Mouse (Mus musculus) CH12.LX (cell line): ENCODE results near the gene Nol10. TPM values are rescaled to one million over a fixed set of nuclear protein-coding genes. Genes with fewer than 3 reads are reported as not detected.

Source experiments
- DNase-seq: peaks from one replicate; pipeline ENCODE4 v3.0.0-alpha.2; 2013; ENCODE audit errors: extremely low read depth
- H3K27ac ChIP-seq: 2 replicates; pipeline ENCODE4 v1.5.1; 2012; ENCODE audit warnings: low read depth, mild to moderate bottlenecking, control low read depth, moderate library complexity; ENCODE audit not compliant: insufficient read depth
- H3K27me3 ChIP-seq: replicated peaks from 2 replicates; pipeline ENCODE3; 2012; ENCODE audit warnings: inconsistent platforms
- H3K36me3 ChIP-seq, 2 experiments: replicated peaks in 1 of 2; 2 replicates each; pipeline versions ENCODE3 to v1.6.1; 2012; ENCODE audit warnings: inconsistent platforms in 1 of 2, low read length in 1 of 2, mild to moderate bottlenecking in 1 of 2, mixed read lengths in 1 of 2, moderate library complexity in 1 of 2; ENCODE audit not compliant: control insufficient read depth in 1 of 2, insufficient read depth in 1 of 2
- H3K4me1 ChIP-seq, 2 experiments: 2 replicates each; pipeline ENCODE4 v1.6.1; 2012; ENCODE audit warnings: inconsistent platforms in 1 of 2, moderate library complexity in 1 of 2; ENCODE audit not compliant: insufficient read depth in 2 of 2, control insufficient read depth in 1 of 2
- H3K4me2 ChIP-seq: 2 replicates; pipeline ENCODE4 v1.6.1; 2012; ENCODE audit warnings: low read depth, mild to moderate bottlenecking, control low read depth; ENCODE audit not compliant: poor library complexity, insufficient read depth, severe bottlenecking
- H3K4me3 ChIP-seq, 3 experiments: fragments of 150-350 bp in 1 of 3; sonication (generic) in 1 of 3; replicated peaks in 1 of 3; 2 replicates each; pipeline versions ENCODE3 to v1.5.1; 2011 to 2012; ENCODE audit warnings: low read depth in 2 of 3, low read length in 2 of 3, mild to moderate bottlenecking in 2 of 3, moderate library complexity in 2 of 3, control low read depth in 1 of 3, improper control_type of control experiment in 1 of 3, inconsistent platforms in 1 of 3, mixed read lengths in 1 of 3; ENCODE audit not compliant: poor library complexity in 1 of 3
- H3K79me2 ChIP-seq: replicated peaks from 2 replicates; pipeline ENCODE4 v1.6.1; 2012; ENCODE audit warnings: mild to moderate bottlenecking, moderate library complexity; ENCODE audit not compliant: control insufficient read depth, poor library complexity, insufficient read depth, severe bottlenecking; ENCODE audit errors: extremely low read depth
- H3K9ac ChIP-seq: 2 replicates; pipeline ENCODE4 v1.6.1; 2012; ENCODE audit warnings: low read depth, mild to moderate bottlenecking, control low read depth, moderate library complexity; ENCODE audit not compliant: insufficient read depth
- H3K9me3 ChIP-seq: replicated peaks from 2 replicates; pipeline ENCODE3; 2012; ENCODE audit warnings: low read length, inconsistent platforms, mixed read lengths
- BHLHE40 ChIP-seq: IDR thresholded peaks from 2 replicates; pipeline ENCODE4 v1.6.1; 2011; ENCODE audit warnings: mild to moderate bottlenecking, low read depth, low read length, improper control_type of control experiment
- CHD2 ChIP-seq: IDR thresholded peaks from 2 replicates; pipeline ENCODE4 v1.6.1; 2011; ENCODE audit warnings: low read length, improper control_type of control experiment
- ELF1 ChIP-seq: IDR thresholded peaks from 2 replicates; pipeline ENCODE4 v1.6.1; 2014; ENCODE audit warnings: low read depth, mild to moderate bottlenecking, inconsistent platforms, low read length, improper control_type of control experiment
- GABPA ChIP-seq: IDR thresholded peaks from 2 replicates; pipeline ENCODE4 v1.6.1; 2012; ENCODE audit warnings: low read depth, low read length, improper control_type of control experiment, inconsistent platforms; ENCODE audit not compliant: insufficient replicate concordance
- HCFC1 ChIP-seq: IDR thresholded peaks from 2 replicates; pipeline ENCODE4 v1.6.1; 2012; ENCODE audit warnings: low read depth, mild to moderate bottlenecking, inconsistent platforms, low read length, improper control_type of control experiment
- IRF4 ChIP-seq: IDR thresholded peaks from 2 replicates; pipeline ENCODE4 v1.6.1; 2014; ENCODE audit warnings: low read depth, mild to moderate bottlenecking, inconsistent platforms, low read length, improper control_type of control experiment
- JUN ChIP-seq: IDR thresholded peaks from 2 replicates; pipeline ENCODE4 v1.6.1; 2011; ENCODE audit warnings: low read depth, mild to moderate bottlenecking, low read length, improper control_type of control experiment, moderate library complexity; ENCODE audit not compliant: insufficient read depth
- JUND ChIP-seq: conservative IDR thresholded peaks from 2 replicates; pipeline ENCODE4 v1.6.1; 2011; ENCODE audit warnings: low read depth, low read length, improper control_type of control experiment
- KAT2A ChIP-seq: IDR thresholded peaks from 2 replicates; pipeline ENCODE4 v1.6.1; 2012; ENCODE audit warnings: low read length, improper control_type of control experiment, inconsistent platforms; ENCODE audit not compliant: insufficient replicate concordance
- MAFK ChIP-seq: IDR thresholded peaks from 2 replicates; pipeline ENCODE4 v1.6.1; 2011; ENCODE audit warnings: low read length, improper control_type of control experiment; ENCODE audit not compliant: insufficient replicate concordance
- MEF2A ChIP-seq: IDR thresholded peaks from 2 replicates; pipeline ENCODE4 v1.6.1; 2014; ENCODE audit warnings: low read depth, mild to moderate bottlenecking, inconsistent platforms, low read length, improper control_type of control experiment, borderline replicate concordance
- MXI1 ChIP-seq: IDR thresholded peaks from 2 replicates; pipeline ENCODE4 v1.6.1; 2011; ENCODE audit warnings: mild to moderate bottlenecking, low read depth, low read length, improper control_type of control experiment
- MYC ChIP-seq: IDR thresholded peaks from 2 replicates; pipeline ENCODE4 v1.6.1; 2011; ENCODE audit warnings: low read depth, mild to moderate bottlenecking, improper control_type of control experiment, low read length
- NELFE ChIP-seq: IDR thresholded peaks from 2 replicates; pipeline ENCODE4 v1.6.1; 2011; ENCODE audit warnings: low read depth, low read length, improper control_type of control experiment
- NRF1 ChIP-seq: IDR thresholded peaks from 2 replicates; pipeline ENCODE4 v1.6.1; 2014; ENCODE audit warnings: low read depth, mild to moderate bottlenecking, inconsistent platforms, low read length, improper control_type of control experiment, moderate library complexity
- PAX5 ChIP-seq: IDR thresholded peaks from 2 replicates; pipeline ENCODE4 v1.6.1; 2012; ENCODE audit warnings: low read length, inconsistent platforms, mixed read lengths
- RAD21 ChIP-seq: IDR thresholded peaks from 2 replicates; pipeline ENCODE4 v1.6.1; 2011; ENCODE audit warnings: low read depth, mild to moderate bottlenecking, low read length, improper control_type of control experiment, moderate library complexity
- RCOR1 ChIP-seq: conservative IDR thresholded peaks from 2 replicates; pipeline ENCODE4 v1.6.1; 2012; ENCODE audit warnings: low read depth, mild to moderate bottlenecking, inconsistent platforms, low read length, improper control_type of control experiment
- SIN3A ChIP-seq: IDR thresholded peaks from 2 replicates; pipeline ENCODE4 v1.6.1; 2012; ENCODE audit warnings: low read length, improper control_type of control experiment, inconsistent platforms
- SMC3 ChIP-seq: IDR thresholded peaks from 2 replicates; pipeline ENCODE4 v1.6.1; 2011; ENCODE audit warnings: low read depth, low read length, improper control_type of control experiment
- TBP ChIP-seq: conservative IDR thresholded peaks from 2 replicates; pipeline ENCODE4 v1.6.1; 2011; ENCODE audit warnings: low read depth, low read length, improper control_type of control experiment
- TCF12 ChIP-seq: IDR thresholded peaks from 2 replicates; pipeline ENCODE4 v1.6.1; 2014; ENCODE audit warnings: low read depth, mild to moderate bottlenecking, inconsistent platforms, low read length, improper control_type of control experiment
- ZKSCAN1 ChIP-seq: IDR thresholded peaks from 2 replicates; pipeline ENCODE4 v1.6.1; 2012; ENCODE audit warnings: low read depth, inconsistent platforms, low read length, improper control_type of control experiment, borderline replicate concordance
- ZMIZ1 ChIP-seq: IDR thresholded peaks from 2 replicates; pipeline ENCODE4 v1.6.1; 2012; ENCODE audit warnings: low read depth, mild to moderate bottlenecking, inconsistent platforms, low read length, improper control_type of control experiment
- ZNF384 ChIP-seq: IDR thresholded peaks from 2 replicates; pipeline ENCODE4 v1.6.1; 2012; ENCODE audit warnings: low read depth, low read length, improper control_type of control experiment, inconsistent platforms
- dilution Hi-C: fragments of 300-500 bp; cut with MboI; formaldehyde crosslinking; loops from 2 replicates; pipeline ENCODE4 v1.14.3; 2020; ENCODE audit warnings: low sequenced_read_pairs; ENCODE audit not compliant: extremely low pct_unique_long_range_greater_than_20kb, extremely low pct_ligation_motif_present
- in situ Hi-C: fragments of 300-500 bp; cut with MboI; formaldehyde crosslinking; loops from 3 replicates; pipeline ENCODE4 v1.14.3; 2019; ENCODE audit warnings: low sequenced_read_pairs, low pct_ligation_motif_present, low pct_unique_long_range_greater_than_20kb, mixed read lengths
- polyA plus RNA-seq: library from polyadenylated mRNA; unstranded; fragments of >175 nt; gene quantifications from 2 replicates; pipeline ENCODE4 v1.2.1, GENCODE M21; 2012; ENCODE audit warnings: low read depth; ENCODE audit not compliant: insufficient read length
- total RNA-seq, 2 experiments: library from RNA; depleted of rRNA; stranded (reverse); fragments of 300-350 nt in 1 of 2; fragments of >200 nt in 1 of 2; gene quantifications; 2 replicates each; pipeline ENCODE4 v1.2.3; 2012 to 2014

Nol10 gene
- total and polyA plus RNA-seq, 3 experiments = 10.9 to 65.8 (median 14.5) TPM

DNA sequence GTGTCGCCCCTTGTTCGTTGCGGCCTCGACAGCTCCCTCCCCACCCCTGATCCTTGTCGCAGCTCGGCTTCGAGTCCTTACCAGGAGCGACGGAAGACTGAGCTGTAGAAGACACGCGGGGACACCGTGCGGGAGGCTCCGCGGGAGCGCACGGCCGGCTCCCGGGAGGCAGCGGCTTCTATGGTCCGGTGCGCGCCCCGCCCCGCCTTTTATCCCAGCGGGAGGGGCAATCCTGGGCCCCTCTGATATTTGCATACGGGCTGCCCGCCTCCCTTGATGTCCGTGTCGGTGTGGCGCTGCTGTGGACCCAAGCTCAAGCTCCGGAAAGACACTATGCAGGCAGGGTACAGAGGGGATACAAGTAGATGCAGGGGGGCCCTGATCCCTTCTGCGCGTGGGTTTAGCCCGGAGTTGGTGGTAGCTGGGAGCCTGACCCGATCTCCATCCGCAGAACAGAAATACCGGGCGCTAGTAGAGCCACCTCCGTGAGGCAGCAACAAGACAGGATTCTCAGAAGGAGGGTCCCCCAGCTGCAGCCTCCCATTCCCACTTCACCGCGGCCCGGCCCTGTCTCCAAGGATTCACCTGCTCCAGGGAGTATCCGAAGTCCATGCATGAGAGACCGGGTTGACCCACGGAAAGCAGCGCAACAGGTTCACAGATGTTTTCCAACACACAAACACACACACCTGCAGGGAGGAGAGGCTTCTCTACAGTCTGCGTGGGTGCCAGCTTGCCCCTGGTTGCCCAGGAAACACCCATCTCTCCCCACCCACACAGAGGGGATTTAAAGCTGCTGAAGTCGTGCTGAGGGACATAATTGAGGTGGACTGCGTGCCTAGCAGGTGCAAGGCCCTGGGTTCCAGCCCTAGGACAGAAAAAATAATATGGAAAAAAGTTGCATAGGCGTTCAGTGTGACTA, 23.4 kb upstream of the Nol10 start:
- dilution Hi-C loops = no loop called here
- Histone ChIP-seq H3K27ac (no peak overlapping the region), H3K9ac (0 out of 2 replicates have a peak overlapping the region, but pooled peaks have one; percentile 5), H3K36me3 (no peaks in the 10 kb centered on the region), H3K4me3 (peak overlapping the region in 1 of 3 experiments; percentile 40), H3K27me3 (peaks cover 7% of the 10 kb centered on the region), H3K9me3 (no peaks in the 10 kb centered on the region), H3K4me1 (peaks cover 0 to 6% of the 10 kb centered on the region in 2 experiments; a peak in 3 of 4 replicates), H3K79me2 (no peaks in the 10 kb centered on the region), H3K4me2 (peak overlapping the region; percentile 65)
- in situ Hi-C loops = no loop called here
- TF ChIP-seq BHLHE40 (no peak), CHD2 (no peak), SMC3 (no peak), NRF1 (no peak), RAD21 (no peak), GABPA (no peak), MAFK (no peak), ELF1 (no peak), SIN3A (no peak), HCFC1 (no peak), MXI1 (no peak), ZMIZ1 (no peak), RCOR1 (no peak), MEF2A (no peak), ZNF384 (no peak), IRF4 (no peak), PAX5 (no peak), NELFE (no peak), MYC (no peak), JUN (no peak)
- DNase-seq = no peak

DNA sequence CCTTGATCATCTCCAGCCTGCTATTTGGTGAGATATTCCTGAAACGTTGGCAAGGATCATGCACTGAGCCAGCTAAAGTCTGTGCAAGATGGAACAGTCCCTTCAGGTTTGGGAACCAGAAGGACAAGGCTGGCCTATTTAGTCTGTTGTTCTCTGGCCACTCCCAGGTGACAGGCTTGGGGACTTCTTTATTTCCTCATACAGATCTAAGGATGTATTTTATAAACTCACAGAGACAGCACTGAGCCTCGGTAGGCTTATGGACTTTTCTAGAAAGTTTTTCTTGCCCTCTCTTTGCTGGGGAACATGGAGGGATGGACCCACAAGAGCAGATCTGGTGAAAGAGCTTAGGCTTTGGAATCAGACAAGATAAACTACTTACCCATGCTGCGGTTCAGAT, 19.0 kb upstream of the Nol10 start, which contains the start of gene Atp6v1c2:
TSS of gene Atp6v1c2 (minus strand) at position 101 of the 400 bp plus-strand sequence.
- TF ChIP-seq RAD21 (no peak), TCF12 (no peak), ZMIZ1 (no peak), KAT2A (no peak), SIN3A (no peak), TBP (no peak), IRF4 (no peak), JUND (no peak), ZKSCAN1 (no peak)
- no peaks in the 10 kb centered on the region for H3K79me2 ChIP-seq
- no peak within 1 kb of the TSS for H3K9ac ChIP-seq
- H3K4me2 ChIP-seq = peak within 1 kb of the TSS; percentile 9; the same call in 1 of the 2 replicates
- H3K36me3 ChIP-seq = no peaks in the 10 kb centered on the region
- in situ Hi-C loops = no loop called here
- no peaks in the 10 kb centered on the region for H3K9me3 ChIP-seq
- peaks cover 0 to 5% of the 10 kb centered on the region in 2 experiments; a peak in 3 of 4 replicates for H3K4me1 ChIP-seq
- peaks cover 8% of the 10 kb centered on the region for H3K27me3 ChIP-seq
- dilution Hi-C loops = no loop called here
- DNase-seq = no peak
- no peak within 1 kb of the TSS for H3K27ac ChIP-seq
- H3K4me3 ChIP-seq = no peak within 1 kb of the TSS
